In the genomic region with DNA sequence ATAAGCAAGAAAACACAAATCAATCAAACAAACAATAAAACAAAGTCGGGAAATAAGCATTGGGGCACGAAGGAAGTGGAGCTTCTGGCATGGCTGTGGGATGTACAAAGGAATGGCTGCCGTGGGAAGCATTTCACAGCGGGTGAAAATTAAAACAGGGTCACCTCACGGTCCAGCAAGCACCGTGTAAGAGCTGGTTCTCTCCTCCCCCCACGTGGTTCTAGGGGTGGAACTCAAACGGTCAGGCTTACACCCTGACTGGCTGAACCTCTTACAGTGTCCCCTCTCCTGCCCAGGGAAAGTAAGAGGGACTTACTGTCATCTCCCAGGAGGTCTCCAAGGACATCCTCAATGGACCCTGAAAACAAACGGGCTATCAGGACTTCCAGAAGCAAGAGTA, we compare ENCODE assay signal across 14 mouse cellular contexts. TPM values are rescaled to one million over a fixed set of nuclear protein-coding genes. Genes with fewer than 3 reads are reported as not detected.
DNase-seq lines count a peak whose midpoint lies in the region; ATAC-seq and TF ChIP-seq lines count a peak whose summit lies in the region.
"Had no signal": no experiment of that assay in that cellular context is flagged by ENCODE, and none has a peak within 500 bp of the region (broad histone marks: within the 10 kb centered on the region; RNA-seq: fewer than 3 reads in every experiment).

No protein-coding gene starts in this region.

- ATAC-seq in hindbrain, embryonic 13.5 days (ENCODE audit: low FRiP score): no peak
- ATAC-seq in hindbrain, embryonic 12.5 days (ENCODE audit: low FRiP score): no peak
- no peak for ATAC-seq in neural tube, embryonic 12.5 days (ENCODE audit: low FRiP score, low read depth)

- H3K9me3 ChIP-seq in hindbrain, embryonic 13.5 days: no peaks in the 10 kb centered on the region
- H3K9me3 ChIP-seq in hindbrain, embryonic 12.5 days (replicated peaks): no peaks in the 10 kb centered on the region
- H3K9me3 ChIP-seq in neural tube, embryonic 12.5 days: no peaks in the 10 kb centered on the region
- H3K9me3 ChIP-seq: lung, embryonic 15.5 days; megakaryocyte, embryonic 14.5 days had no signal

- H3K4me3 ChIP-seq in hindbrain, embryonic 13.5 days: no peak overlapping the region
- H3K4me3 ChIP-seq in hindbrain, embryonic 12.5 days: no peak overlapping the region
- no peak overlapping the region for H3K4me3 ChIP-seq in neural tube, embryonic 12.5 days
- H3K4me3 ChIP-seq in layer of hippocampus, adult 2 months: no peak overlapping the region
- H3K4me3 ChIP-seq: gastrocnemius, adult 2 months; heart, adult 2 months; lung, embryonic 15.5 days; megakaryocyte, embryonic 14.5 days had no signal

- H3K4me1 ChIP-seq in hindbrain, embryonic 13.5 days (replicated peaks): peaks cover 38% of the 10 kb centered on the region
- peaks cover 34% of the 10 kb centered on the region for H3K4me1 ChIP-seq in hindbrain, embryonic 12.5 days
- H3K4me1 ChIP-seq in neural tube, embryonic 12.5 days: peaks cover 31% of the 10 kb centered on the region

- no peak overlapping the region for H3K27ac ChIP-seq in hindbrain, embryonic 13.5 days
- H3K27ac ChIP-seq in hindbrain, embryonic 12.5 days: no peak overlapping the region
- no peak overlapping the region for H3K27ac ChIP-seq in neural tube, embryonic 12.5 days
- no peak overlapping the region for H3K27ac ChIP-seq in layer of hippocampus, adult 2 months
- H3K27ac ChIP-seq: heart, adult 2 months; lung, embryonic 15.5 days had no signal

- no peak for TF ChIP-seq POLR2A in brain, embryonic 14.5 days (IDR thresholded peaks at IDR 0.05; ENCODE audit: borderline replicate concordance, extremely low read depth, insufficient read depth, insufficient read length, poor library complexity, severe bottlenecking)

- peaks cover 62% of the 10 kb centered on the region for H3K36me3 ChIP-seq in hindbrain, embryonic 13.5 days
- H3K36me3 ChIP-seq in hindbrain, embryonic 12.5 days: peaks cover 65% of the 10 kb centered on the region
- peaks cover 46% of the 10 kb centered on the region for H3K36me3 ChIP-seq in neural tube, embryonic 12.5 days

- WGBS in hindbrain, embryonic 13.5 days: 20% methylated on average over 9 of the region's 9 CpGs
- 23% methylated on average over 9 of the region's 9 CpGs for WGBS in hindbrain, embryonic 12.5 days
- 24% methylated on average over 9 of the region's 9 CpGs for WGBS in neural tube, embryonic 12.5 days

- H3K27me3 ChIP-seq in hindbrain, embryonic 13.5 days: no peaks in the 10 kb centered on the region
- H3K27me3 ChIP-seq in hindbrain, embryonic 12.5 days: no peaks in the 10 kb centered on the region
- H3K27me3 ChIP-seq in neural tube, embryonic 12.5 days (replicated peaks): no peaks in the 10 kb centered on the region
- H3K27me3 ChIP-seq: lung, embryonic 15.5 days; megakaryocyte, embryonic 14.5 days had no signal

- 0 out of 2 replicates have a peak overlapping the region, but pooled peaks have one; percentile 6 for H3K4me2 ChIP-seq in hindbrain, embryonic 13.5 days
- H3K4me2 ChIP-seq in hindbrain, embryonic 12.5 days (replicated peaks): no peak overlapping the region
- H3K4me2 ChIP-seq in neural tube, embryonic 12.5 days (replicated peaks): peak overlapping the region; percentile 23
- H3K4me2 ChIP-seq: liver, embryonic 11.5 days; lung, embryonic 15.5 days had no signal

- TF ChIP-seq CTCF in brain, embryonic 14.5 days (IDR thresholded peaks at IDR 0.05; ENCODE audit: borderline replicate concordance, extremely low read depth, insufficient read depth, insufficient read length): no peak
- TF ChIP-seq CTCF in layer of hippocampus, adult 2 months (conservative IDR thresholded peaks at IDR 0.05): no peak

- peak; percentile 43 for DNase-seq in brain, embryonic 14.5 days (ENCODE audit: low read depth)
- DNase-seq in kidney, adult 9 months: peak; percentile 59
- DNase-seq in right cerebral cortex, postnatal 10 days (ENCODE audit: low spot score in 2 of 2): no peak
- DNase-seq in cerebellum, adult 8-10 months: no peak
- no peak for DNase-seq in layer of hippocampus, adult 2 months (ENCODE audit: low spot score in 2 of 2)
- DNase-seq: cerebellum, adult 11-12 months; gastrocnemius, adult 2 months; heart, adult 2 months had no signal

- peak overlapping the region; percentile 46 for H3K9ac ChIP-seq in hindbrain, embryonic 13.5 days
- H3K9ac ChIP-seq in hindbrain, embryonic 12.5 days: no peak overlapping the region
- no peak overlapping the region for H3K9ac ChIP-seq in neural tube, embryonic 12.5 days
- H3K9ac ChIP-seq: lung, embryonic 15.5 days had no signal

RNA-seq across cellular contexts. Expression of a gene that starts 5.0 kb away (rescaled TPM):
- 64.4 and 69.5 TPM in 2 replicates for polyA plus RNA-seq in hindbrain, embryonic 13.5 days (2015; fragmentation: Nextera tagmentation; extraction: Ambion mirVana)
- 80.7 and 80.9 TPM in 2 replicates for polyA plus RNA-seq in hindbrain, embryonic 12.5 days (2016; fragmentation: Nextera tagmentation; extraction: Ambion mirVana)
- 144 and 153 TPM in 2 replicates for polyA plus RNA-seq in brain, embryonic 14.5 days (2012; rRNA removed)
- 63.2 and 67.0 TPM in 2 replicates for polyA plus RNA-seq in neural tube, embryonic 12.5 days (2016; fragmentation: Nextera tagmentation; extraction: Ambion mirVana)
- total RNA-seq in layer of hippocampus, adult 2 months (2021): 10 to 100 TPM; 91.6 to 96.4 TPM

RNA-seq across cellular contexts. Expression of a gene that starts 24.3 kb away (rescaled TPM):
- 76.4 and 78.2 TPM in 2 replicates for polyA plus RNA-seq in hindbrain, embryonic 13.5 days (2015; fragmentation: Nextera tagmentation; extraction: Ambion mirVana)
- 72.7 and 77.8 TPM in 2 replicates for polyA plus RNA-seq in hindbrain, embryonic 12.5 days (2016; fragmentation: Nextera tagmentation; extraction: Ambion mirVana)
- polyA plus RNA-seq in brain, embryonic 14.5 days (2012; rRNA removed): 31.8 and 38.6 TPM in 2 replicates
- 83.7 and 85.5 TPM in 2 replicates for polyA plus RNA-seq in neural tube, embryonic 12.5 days (2016; fragmentation: Nextera tagmentation; extraction: Ambion mirVana)
- total RNA-seq in layer of hippocampus, adult 2 months (2021): 10 to 100 TPM; 64.6 to 66.8 TPM

RNA-seq across cellular contexts. Expression of a gene that starts 32.1 kb away (rescaled TPM):
- polyA plus RNA-seq in hindbrain, embryonic 13.5 days (2015; fragmentation: Nextera tagmentation; extraction: Ambion mirVana): 1.9 and 2.3 TPM in 2 replicates
- 2.2 and 2.3 TPM in 2 replicates for polyA plus RNA-seq in hindbrain, embryonic 12.5 days (2016; fragmentation: Nextera tagmentation; extraction: Ambion mirVana)
- 2.2 and 3.4 TPM in 2 replicates for polyA plus RNA-seq in brain, embryonic 14.5 days (2012; rRNA removed)
- polyA plus RNA-seq in neural tube, embryonic 12.5 days (2016; fragmentation: Nextera tagmentation; extraction: Ambion mirVana): 2.0 and 2.1 TPM in 2 replicates
- total RNA-seq in layer of hippocampus, adult 2 months (2021): 1 to 10 TPM; 6.9 to 7.7 TPM

RNA-seq across cellular contexts. Expression of a gene that starts 35.7 kb away (rescaled TPM):
- polyA plus RNA-seq in hindbrain, embryonic 13.5 days (2015; fragmentation: Nextera tagmentation; extraction: Ambion mirVana): 87.7 and 91.7 TPM in 2 replicates
- 57.4 and 63.1 TPM in 2 replicates for polyA plus RNA-seq in hindbrain, embryonic 12.5 days (2016; fragmentation: Nextera tagmentation; extraction: Ambion mirVana)
- 55.6 and 64.5 TPM in 2 replicates for polyA plus RNA-seq in brain, embryonic 14.5 days (2012; rRNA removed)
- polyA plus RNA-seq in neural tube, embryonic 12.5 days (2016; fragmentation: Nextera tagmentation; extraction: Ambion mirVana): 67.6 and 68.9 TPM in 2 replicates
- total RNA-seq in layer of hippocampus, adult 2 months (2021): 10 to 100 TPM; 39.6 to 40.1 TPM

RNA-seq across cellular contexts. Expression of a gene that starts 35.8 kb away (rescaled TPM):
- polyA plus RNA-seq in hindbrain, embryonic 13.5 days (2015; fragmentation: Nextera tagmentation; extraction: Ambion mirVana): 53.2 and 54.6 TPM in 2 replicates
- polyA plus RNA-seq in hindbrain, embryonic 12.5 days (2016; fragmentation: Nextera tagmentation; extraction: Ambion mirVana): 43.8 and 45.9 TPM in 2 replicates
- polyA plus RNA-seq in brain, embryonic 14.5 days (2012; rRNA removed): 72.1 and 78.9 TPM in 2 replicates
- 42.2 and 44.0 TPM in 2 replicates for polyA plus RNA-seq in neural tube, embryonic 12.5 days (2016; fragmentation: Nextera tagmentation; extraction: Ambion mirVana)
- 100 to 1,000 TPM; 124 to 126 TPM for total RNA-seq in layer of hippocampus, adult 2 months (2021)

Comparison
In these comparisons a context has a peak if more than half of its experiments do, and no peak if none do; other contexts are left out.
1. DNase-seq: peak in brain, embryonic 14.5 days (single experiment) and kidney, adult 9 months (single experiment); none in right cerebral cortex, postnatal 10 days (0 of 2), cerebellum, adult 8-10 months (single experiment) and layer of hippocampus, adult 2 months (0 of 2).